Mouse (Mus musculus) heart, adult 9 months (tissue): ENCODE measurements around the gene Trim17.
"Not testable (repeated sequence)": the region's sequence is repeated elsewhere in the genome, so short reads cannot be mapped to it uniquely, and the experiment has no call there.

Experiments used
- DNase-seq, 2 experiments: peaks; one replicate each; pipeline ENCODE4 v3.0.0; 2022; ENCODE audit warnings: low spot score in 2 of 2

Gene Trim17

DNA sequence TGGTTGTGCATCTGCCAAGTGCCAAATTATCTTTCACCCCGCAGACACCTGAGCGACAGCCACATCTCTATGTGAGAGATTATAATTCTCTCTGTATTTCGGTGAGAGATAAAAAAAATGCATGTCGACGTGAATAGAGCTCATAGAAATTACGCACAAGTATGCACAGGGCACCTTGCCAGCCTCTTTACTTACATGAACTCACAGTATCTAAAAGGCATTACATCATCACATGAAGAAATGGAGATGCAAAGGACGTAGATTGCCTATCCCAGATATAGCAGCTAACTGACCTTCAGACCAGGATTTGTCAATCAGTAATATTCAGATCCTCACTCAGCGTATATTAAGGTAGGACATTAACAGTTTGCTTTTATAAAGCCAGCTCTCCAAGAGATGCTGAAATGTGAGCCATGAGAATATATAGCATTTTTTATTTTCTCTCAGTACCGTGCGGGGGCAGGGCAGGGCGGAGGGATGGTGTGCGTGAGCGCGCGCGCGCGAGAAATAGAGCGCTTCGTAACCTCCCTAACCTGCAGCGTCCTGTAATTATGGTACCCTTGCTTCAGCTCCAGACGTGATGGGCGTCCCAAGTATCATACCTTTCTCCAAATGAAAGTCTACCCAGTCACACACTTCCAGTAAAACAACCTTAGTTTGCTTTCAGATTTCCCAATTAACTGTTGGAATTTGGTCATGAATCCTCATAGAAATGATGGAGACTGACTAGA, 6.5 kb upstream of the Trim17 start:
- DNase-seq = no peak

DNA sequence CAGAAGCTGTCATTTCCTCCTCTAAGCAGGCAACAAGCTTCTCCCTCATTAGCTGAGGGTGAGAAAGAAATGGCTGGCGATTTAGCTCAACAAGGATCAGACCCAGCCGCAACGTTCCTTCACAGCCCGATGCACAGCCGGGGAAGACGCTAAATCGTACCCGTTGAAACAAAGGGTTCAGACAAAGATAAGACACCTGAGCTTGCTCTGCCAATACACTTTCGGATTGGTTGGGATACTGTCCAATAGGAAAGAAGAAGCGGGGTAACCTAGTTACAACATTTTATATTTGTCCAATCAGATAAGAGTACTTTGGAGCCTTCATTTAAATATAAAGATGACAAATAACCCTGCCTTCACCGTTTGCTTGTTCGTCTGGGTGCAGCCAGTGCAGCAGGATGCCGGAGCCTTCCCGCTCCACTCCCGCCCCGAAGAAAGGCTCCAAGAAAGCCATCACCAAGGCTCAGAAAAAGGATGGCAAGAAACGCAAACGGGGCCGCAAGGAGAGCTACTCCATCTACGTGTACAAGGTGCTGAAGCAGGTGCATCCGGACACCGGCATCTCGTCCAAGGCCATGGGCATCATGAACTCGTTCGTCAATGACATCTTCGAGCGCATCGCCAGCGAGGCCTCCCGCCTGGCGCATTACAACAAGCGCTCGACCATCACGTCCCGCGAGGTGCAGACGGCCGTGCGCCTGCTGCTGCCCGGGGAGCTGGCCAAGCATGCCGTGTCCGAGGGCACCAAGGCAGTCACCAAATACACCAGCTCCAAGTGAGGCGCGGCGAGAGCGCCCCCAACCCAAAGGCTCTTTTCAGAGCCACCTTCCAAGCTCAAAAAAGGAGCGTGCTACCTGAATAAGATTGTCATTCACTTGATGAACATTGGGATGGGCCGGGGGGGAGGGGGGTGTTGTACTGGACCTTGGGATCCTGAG, 5.7 kb upstream of the Trim17 start, which contains the start of gene Hist3h2ba:
TSS of gene Hist3h2ba (plus strand) at position 379 of the 938 bp plus-strand sequence.
- DNase-seq = peak; percentile 69 to 86

DNA sequence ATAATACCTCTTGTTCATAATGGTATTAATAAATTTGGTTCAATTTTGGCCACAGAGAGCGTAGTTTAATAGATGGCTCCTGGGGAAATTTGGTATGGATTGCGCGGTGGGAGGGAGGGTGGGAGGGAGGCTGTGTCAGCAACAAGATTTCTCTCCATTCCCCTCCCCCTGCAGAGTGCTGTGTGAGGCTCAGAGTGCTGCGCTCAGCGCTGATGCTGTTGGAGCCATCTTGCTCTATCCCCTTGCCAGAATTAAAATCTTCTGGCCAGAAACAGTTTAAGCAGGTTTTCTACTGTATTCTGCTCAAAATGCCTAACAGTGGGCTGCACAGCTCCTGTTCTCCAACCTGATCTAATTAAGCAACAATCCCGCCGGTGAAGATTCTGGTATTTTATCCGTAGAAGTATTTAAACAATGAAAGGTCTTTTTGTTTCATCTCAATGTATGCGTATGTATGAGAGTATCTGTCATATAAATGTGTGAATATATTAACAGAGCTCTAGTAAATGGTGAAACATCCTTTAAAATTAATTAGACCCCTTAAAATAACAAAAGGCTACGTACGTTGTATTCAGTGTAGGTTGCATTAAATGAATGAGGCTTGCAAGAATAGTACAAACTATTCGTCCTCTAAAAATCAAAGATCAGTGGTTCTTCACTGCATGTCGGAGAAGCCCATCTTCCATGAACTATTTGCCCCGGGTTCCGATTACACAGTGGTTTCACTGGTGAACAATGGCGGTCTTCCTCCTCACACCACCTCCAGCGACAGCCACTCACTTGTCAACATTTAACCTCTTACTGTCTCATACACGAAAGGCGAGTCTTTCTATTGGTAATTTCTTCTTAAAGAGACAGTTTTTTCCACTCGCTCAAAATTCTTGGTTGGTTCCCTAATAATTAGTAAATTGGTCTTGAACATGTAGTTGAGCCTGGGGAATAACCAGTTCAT, 4.7 kb upstream of the Trim17 start:
- DNase-seq = no peak

DNA sequence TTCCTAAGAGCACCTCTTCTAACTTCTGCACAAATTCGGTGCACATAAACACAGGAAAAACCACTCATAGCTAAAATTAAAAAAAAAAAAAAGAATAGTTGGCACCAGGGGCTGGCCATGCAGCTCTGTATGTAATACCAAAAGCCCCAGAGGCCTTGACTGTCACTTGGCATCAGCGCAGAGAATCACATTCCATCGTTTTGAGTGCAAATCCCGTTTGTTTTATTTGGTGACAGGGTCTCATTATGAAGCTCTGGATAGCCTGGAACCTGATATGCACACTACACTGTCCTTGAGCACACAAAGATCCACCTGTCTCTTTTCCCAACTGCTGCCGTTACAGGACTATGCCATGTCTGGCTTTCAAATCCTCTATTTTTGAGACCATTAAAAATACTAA, 3.3 kb upstream of the Trim17 start:
- DNase-seq = no peak

DNA sequence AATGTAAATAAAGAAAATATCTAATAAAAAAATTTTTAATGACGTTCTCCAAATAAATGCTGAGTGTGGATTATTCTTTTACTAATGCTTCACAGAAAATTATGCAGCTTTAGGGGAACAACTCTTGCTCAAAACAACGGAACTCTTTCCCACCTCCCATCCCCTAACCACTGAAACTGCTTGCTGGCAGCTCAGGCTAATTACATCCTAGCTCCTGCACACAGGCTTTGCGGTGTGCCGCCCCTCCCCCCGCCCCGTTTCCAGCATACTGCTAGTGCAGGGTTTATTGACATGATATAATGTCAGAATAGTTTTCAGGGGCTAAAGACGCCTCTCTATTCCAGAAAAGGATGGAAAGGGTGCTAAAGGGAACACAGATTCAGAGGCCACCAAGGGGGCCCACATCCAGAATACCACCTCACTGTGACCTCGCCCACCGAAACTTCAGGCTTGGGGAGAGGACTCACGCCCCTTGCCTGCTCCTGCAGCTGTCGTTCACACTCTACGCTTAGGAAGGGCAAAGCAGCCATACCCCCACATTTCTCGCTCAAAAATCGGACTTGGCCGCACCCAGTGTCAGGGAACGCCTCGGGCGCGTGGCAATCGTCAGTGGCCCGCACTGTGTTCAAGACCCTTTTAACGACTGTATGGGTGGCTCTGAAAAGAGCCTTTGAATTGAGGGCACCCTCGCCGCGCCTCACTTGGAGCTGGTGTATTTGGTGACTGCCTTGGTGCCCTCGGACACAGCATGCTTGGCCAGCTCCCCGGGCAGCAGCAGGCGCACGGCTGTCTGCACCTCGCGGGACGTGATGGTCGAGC, 925 bp upstream of the Trim17 start:
- DNase-seq = peak in 1 of 2 experiments; percentile 24

DNA sequence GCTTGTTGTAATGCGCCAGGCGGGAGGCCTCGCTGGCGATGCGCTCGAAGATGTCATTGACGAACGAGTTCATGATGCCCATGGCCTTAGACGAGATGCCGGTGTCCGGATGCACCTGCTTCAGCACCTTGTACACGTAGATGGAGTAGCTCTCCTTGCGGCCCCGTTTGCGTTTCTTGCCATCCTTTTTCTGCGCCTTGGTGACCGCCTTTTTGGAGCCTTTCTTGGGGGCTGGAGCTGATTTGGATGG, 390 bp upstream of the Trim17 start:
- not testable (repeated sequence) for DNase-seq

DNA sequence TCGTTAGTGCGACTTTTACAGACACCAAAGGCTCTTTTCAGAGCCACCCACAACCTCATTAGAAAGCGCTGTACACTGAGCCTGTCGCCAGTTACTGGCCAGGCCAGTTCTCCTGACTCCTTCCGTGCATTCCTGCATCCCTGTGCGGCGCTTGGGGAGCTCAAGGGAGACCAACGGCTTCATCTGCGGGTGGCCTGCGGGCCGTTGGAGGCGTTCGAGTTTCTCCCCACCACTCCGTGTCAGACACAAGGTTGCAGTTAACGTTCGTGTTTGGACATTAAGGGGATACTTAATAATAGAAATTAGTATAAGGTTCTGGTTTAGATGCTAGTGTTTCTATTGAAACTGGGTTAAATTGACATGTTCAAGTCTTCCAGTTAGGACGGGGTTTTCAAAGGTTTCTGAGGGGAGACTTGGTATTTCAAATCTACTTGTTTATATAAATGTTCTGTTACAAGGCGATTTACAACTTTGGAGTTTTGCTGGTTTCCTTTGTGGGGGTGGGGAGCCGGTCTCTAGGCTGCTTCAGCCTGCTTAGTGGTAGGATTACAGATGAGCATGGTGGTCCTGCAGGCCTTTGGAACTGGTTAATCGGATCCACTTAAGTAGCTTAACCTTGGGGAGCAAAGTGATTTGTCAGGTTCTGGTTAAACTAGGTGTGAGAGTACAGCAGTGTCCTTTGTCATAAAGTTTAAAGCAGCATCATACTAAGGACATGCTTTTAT, 820 bp downstream of the Trim17 start:
- no peak for DNase-seq

DNA sequence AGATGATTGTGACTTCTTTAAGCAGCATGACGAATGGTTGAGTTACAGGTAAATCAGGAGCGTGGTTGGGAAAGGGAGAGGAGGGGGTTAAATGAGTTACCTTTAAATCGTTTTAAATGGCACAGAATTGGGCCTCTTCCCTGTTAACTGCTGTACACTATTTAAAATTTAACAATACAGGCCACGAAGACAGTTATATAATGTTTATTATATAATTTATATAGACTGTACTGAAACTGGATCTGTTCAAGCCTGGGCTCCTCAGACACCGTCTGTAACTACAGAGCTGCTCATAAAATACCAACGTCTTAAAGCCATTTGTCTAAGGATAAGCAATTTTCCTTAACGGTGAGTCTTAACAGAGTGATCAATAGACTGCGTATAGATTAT, 1.4 kb downstream of the Trim17 start:
- DNase-seq = no peak

DNA sequence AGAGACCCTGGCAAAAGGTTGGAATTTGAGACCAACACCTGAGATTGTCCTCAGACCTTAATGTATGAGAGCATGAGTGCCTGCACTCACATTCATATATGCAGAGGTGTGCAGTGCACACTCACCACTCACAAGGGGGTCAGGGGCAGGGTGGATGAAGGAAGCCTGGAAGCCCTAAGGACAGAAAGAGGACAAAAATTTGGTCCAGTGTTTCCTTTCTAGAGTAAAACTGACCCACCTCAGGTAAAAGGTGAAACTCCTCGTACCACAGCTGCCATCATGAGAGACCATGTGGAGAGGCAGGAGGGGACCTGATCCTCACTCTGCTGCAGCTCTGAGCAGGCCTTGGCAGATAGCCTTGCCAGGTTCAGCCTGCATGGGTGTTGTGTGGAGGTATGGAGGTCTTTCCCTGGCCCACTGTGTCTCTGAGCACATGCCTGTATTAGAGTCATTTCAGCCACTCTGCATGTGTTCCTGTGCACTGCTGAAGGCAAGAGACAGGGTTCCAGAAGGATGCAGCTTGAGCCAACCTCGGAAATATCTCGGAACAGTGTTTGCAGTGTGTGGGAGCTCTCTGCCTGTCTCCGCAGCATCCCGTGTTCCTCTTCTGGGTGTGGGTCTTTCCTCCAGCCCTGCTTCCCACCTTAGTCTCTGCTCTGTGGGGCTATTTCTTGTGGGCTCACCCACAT, 2.9 kb downstream of the Trim17 start:
- no peak for DNase-seq

DNA sequence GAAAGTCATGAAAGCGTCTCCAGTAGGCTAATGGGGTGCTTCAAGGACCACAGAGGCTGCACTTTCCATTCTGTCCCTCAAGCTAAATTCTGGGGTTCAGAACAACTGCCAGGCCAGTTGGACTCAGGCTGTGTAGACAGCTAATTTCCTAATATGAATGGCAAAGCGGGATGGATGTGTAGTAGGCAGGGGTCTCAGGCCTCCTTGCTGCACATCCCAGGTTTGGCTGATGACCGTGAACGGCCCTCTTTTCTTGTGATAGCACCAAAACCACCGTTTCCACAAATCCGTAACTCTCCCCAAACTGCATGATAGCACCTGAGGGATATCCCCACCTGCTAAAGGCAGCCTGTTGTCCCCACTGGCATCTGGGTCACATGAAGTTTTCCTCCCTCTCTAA, 4.1 kb downstream of the Trim17 start:
- DNase-seq = no peak

DNA sequence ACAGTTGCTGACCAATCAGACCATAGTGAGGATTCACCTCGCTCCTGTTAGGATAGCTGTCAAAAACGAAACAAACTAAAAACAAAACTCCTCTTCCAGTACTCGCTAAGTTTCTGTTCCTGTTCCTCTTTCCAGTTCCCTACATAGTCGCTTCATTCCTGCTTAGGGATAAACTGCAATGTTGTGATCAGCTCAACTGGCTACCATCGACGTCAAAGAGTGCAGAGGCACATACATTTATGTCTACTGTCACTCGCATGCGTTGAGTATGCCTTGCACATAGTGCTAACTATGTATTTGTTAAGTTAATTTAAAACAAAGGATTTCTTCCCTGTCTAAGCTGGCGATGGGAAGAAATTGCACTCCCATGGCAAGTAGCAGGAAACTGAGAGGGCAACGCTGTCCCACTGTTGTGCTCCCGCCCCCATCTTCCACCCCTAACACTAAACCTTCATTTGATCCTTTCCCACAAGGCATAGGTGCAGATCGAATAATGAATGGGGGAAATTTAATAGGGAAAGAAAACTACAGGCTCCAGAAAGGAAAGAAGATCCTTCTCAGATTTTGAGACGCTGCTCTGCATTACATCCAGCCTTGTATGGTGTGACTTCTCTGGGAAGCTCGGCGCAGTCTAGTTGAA, 4.8 kb downstream of the Trim17 start:
- no peak for DNase-seq

DNA sequence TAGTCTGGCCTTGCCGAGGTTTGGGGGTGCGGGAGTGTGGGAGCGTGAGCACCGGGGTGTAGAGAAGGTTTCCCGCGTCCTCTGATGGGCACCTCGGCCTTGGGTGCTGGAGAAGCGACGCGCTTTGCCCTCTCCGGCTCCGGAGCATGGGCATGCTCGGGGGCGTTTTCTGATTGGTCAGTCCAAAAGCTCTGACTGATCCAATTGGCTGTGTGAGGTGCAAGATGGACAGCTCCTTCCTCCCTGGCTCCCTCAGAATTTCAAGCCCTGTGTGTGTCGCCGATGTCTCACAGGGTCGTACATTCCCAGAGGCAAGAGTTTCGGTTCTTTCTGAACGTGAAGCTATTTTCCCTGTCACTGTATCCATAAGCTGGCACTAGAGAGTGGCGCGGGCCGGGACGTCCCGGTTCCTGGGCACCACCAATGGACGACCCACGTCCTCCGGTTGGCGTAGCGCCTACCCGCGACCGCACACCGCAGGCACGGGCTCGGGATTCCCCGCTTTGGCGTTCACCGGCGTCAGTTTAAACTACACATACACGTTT, 5.5 kb downstream of the Trim17 start:
- DNase-seq = peak; percentile 86 to 91

DNA sequence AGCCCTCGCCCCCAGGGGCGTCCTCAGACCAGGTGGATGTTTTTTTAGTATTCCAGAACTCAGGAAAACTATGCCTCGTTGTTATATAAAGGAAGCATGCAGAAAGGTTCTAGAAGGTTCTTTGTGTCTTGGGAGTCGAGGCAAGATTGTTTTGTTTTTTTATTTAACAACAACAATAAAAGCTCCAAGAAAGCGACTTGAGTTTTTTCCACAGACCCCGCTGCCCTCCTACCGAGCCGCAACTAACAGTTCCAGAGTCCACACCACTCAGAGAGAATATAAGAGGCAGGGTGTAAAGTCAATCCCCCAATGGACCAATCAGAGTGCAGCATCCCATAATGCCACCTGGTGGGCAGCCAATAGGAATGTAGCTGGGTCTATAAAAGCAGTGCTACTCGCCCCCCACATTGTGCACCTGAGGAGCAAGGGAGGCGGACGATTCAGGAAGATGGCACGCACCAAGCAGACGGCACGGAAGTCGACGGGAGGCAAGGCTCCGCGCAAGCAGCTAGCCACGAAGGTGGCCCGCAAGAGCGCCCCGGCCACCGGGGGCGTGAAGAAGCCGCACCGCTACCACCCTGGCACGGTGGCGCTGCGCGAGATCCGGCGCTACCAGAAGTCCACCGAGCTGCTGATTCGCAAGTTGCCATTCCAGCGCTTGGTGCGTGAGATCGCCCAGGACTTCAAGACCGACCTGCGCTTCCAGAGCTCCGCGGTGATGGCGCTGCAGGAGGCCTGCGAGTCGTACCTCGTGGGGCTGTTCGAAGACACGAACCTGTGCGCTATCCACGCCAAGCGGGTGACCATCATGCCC, 7.1 kb downstream of the Trim17 start:
- DNase-seq = no peak

DNA sequence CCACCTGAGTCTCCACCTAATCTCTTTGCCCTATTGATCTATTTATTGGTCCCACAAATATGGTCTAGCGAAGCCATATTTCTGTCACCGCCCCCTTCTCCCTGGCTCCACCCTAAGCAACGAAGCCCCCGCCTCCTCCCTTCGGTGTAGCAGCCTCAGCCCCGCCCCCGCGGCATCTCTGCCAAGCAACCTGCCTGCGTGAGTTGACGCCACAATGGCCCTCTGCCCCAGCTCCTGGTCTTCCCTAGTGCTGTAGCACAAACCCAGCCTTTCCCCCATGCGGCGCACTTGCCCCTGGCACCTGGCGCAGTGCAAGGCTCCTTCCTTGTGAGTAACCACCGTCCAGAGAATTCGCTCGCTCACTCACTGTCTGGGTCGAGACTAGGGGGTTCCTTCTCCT, 9.1 kb downstream of the Trim17 start:
- DNase-seq = no peak

DNA sequence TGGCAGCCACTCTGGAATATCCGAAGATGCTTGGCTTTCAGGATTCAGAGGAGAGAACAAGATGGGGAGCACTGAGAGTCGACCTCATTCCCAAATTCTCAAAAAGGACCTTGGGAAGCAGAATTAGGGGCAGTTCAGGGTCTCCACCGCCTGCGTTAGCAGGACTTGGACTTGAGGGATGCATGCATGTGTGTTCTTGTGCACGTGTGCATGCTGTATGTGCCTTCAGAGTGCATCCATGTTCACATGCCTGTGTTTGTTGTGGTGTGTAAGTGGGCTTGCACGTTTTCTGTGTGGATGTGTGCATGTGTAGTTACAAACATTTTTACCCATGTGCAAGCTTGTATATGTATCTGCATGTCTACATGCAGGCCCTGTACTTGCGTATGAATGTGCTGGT, 9.7 kb downstream of the Trim17 start:
- DNase-seq = no peak

DNA sequence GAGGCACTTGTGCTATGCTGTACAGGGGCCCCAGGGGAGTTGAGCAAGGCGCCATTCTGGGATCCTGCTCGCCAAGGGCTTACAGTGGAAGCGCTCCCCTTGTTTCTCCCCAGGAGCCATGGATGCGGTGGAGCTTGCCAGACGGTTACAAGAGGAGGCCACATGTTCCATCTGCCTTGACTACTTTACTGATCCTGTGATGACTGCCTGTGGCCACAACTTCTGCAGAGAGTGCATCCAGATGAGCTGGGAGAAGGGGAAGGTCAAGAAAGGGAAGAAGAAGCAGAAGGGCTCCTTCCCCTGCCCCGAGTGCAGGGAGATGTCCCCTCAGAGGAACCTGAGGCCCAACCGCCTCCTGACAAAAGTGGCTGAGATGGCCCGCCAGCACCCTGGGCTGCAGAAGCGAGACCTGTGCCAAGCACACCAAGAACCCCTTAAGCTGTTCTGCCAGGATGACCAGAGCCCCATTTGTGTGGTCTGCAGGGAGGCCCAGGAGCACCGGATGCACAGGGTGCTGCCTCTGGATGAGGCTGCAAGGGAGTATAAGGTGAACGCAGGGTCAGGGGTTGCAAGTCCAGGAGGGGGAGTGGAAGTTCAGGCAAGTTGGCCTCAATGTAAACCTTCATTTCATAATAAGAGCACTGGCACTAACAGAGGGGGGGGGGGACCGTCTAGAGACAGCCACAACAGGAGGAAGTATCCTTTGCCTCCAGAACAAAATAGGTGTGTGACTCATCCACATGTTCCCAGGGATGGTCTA, 10.7 kb downstream of the Trim17 start:
- no peak for DNase-seq

DNA sequence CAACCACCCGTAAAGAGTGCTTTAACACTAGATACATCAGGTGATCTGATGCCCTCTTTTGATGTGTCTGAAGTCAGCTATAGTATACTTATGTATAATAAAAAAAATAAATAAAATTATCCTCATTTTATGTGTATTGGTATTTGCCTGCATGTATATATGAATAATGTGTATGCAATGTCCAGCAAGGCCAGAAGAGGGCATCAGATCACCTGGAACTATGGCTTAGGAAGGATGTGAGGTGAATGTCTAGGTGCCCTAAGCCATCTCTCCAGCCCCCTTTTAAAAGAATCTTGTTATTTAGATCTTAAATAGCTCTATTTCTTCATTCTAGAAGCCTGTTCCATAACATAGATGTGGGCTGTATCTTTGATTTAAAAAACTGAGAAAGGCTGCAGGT, 12.9 kb downstream of the Trim17 start:
- DNase-seq = no peak

DNA sequence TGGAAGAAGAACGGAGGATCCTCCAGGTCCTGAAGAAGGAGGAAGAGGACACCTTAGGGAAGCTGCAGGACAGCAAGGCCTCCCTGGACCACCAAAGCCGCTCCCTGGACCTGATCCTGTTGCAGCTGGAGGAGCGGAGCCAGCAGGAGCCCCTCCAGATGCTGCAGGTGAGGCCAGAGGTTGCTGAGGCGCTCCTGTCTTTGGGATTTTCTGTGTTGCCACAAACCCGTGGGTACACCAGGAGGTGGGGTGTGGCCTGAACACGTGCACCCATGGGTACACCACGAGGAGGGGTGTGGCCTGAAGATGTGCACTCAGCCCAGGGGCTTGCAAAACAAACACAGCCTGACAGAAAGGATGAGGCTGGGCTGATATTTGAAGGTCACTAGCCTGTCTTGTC, 14.1 kb downstream of the Trim17 start:
- no peak for DNase-seq
